Mouse (Mus musculus): ENCODE measurements at regions not wholly inside any gene's neighbourhood (a gene's known extent, or its start where the extent isn't known, plus 50 kb on each side); places are given as distances from the start of the nearest gene placed in this dataset.
"Not testable (repeated sequence)": the region's sequence is repeated elsewhere in the genome, so short reads cannot be mapped to it uniquely, and the experiment has no call there.

GRCm38 (mm10) chr14:54151272-54151671, 102.6 kb downstream of the Dad1 start:
- no peak for ATAC-seq (replicated peaks; ENCODE audit: poor library complexity, severe bottlenecking)

- no peak for ATAC-seq (replicated peaks; ENCODE audit: poor library complexity, severe bottlenecking)
Measured at GRCm38 (mm10) chr14:54150221-54150620, 103.7 kb downstream of the Dad1 start.

- no peak for ATAC-seq (replicated peaks; ENCODE audit: poor library complexity, severe bottlenecking)
Measured at GRCm38 (mm10) chr14:54148626-54149025, 105.3 kb downstream of the Dad1 start.

GRCm38 (mm10) chr14:54148121-54148520, 105.8 kb downstream of the Dad1 start:
- ATAC-seq (replicated peaks; ENCODE audit: poor library complexity, severe bottlenecking), result no peak

GRCm38 (mm10) chr14:54147546-54147945, 106.4 kb downstream of the Dad1 start:
- ATAC-seq (replicated peaks; ENCODE audit: poor library complexity, severe bottlenecking), result no peak

GRCm38 (mm10) chr14:54145743-54146741, 107.9 kb downstream of the Dad1 start:
- no peak for ATAC-seq (replicated peaks; ENCODE audit: poor library complexity, severe bottlenecking)

- no peak for ATAC-seq (replicated peaks; ENCODE audit: poor library complexity, severe bottlenecking)
Measured at GRCm38 (mm10) chr14:54143828-54144227, 110.1 kb downstream of the Dad1 start.

GRCm38 (mm10) chr14:54138288-54138687, 115.6 kb downstream of the Dad1 start:
- no peak for ATAC-seq (replicated peaks; ENCODE audit: poor library complexity, severe bottlenecking)

GRCm38 (mm10) chr14:54136538-54136937, 117.4 kb downstream of the Dad1 start:
- ATAC-seq (replicated peaks; ENCODE audit: poor library complexity, severe bottlenecking), result no peak

GRCm38 (mm10) chr14:54128334-54128733, 125.6 kb downstream of the Dad1 start:
- no peak for ATAC-seq (replicated peaks; ENCODE audit: poor library complexity, severe bottlenecking)

- no peak for ATAC-seq (replicated peaks; ENCODE audit: poor library complexity, severe bottlenecking)
Measured at GRCm38 (mm10) chr14:54125510-54125909, 128.4 kb downstream of the Dad1 start.

GRCm38 (mm10) chr14:54121973-54122372, 131.9 kb downstream of the Dad1 start:
- ATAC-seq (replicated peaks; ENCODE audit: poor library complexity, severe bottlenecking), result no peak

- ATAC-seq (replicated peaks; ENCODE audit: poor library complexity, severe bottlenecking), result no peak
Measured at GRCm38 (mm10) chr14:54121340-54121739, 132.6 kb downstream of the Dad1 start.

- ATAC-seq (replicated peaks; ENCODE audit: poor library complexity, severe bottlenecking), result no peak
Measured at GRCm38 (mm10) chr14:54120194-54120593, 133.7 kb downstream of the Dad1 start.

- ATAC-seq (replicated peaks; ENCODE audit: poor library complexity, severe bottlenecking), result not testable (repeated sequence)
Measured at GRCm38 (mm10) chr14:54117607-54118006, 136.3 kb downstream of the Dad1 start.

GRCm38 (mm10) chr14:54113216-54113615, 140.7 kb downstream of the Dad1 start:
- no peak for ATAC-seq (replicated peaks; ENCODE audit: poor library complexity, severe bottlenecking)

GRCm38 (mm10) chr14:54110971-54111370, 142.9 kb downstream of the Dad1 start:
- no peak for ATAC-seq (replicated peaks; ENCODE audit: poor library complexity, severe bottlenecking)

- ATAC-seq (replicated peaks; ENCODE audit: poor library complexity, severe bottlenecking), result no peak
Measured at GRCm38 (mm10) chr14:54109129-54109528, 144.8 kb downstream of the Dad1 start.

- no peak for ATAC-seq (replicated peaks; ENCODE audit: poor library complexity, severe bottlenecking)
Measured at GRCm38 (mm10) chr14:54108311-54109074, 145.4 kb downstream of the Dad1 start.

GRCm38 (mm10) chr14:54107204-54107796, 146.6 kb downstream of the Dad1 start:
- ATAC-seq (replicated peaks; ENCODE audit: poor library complexity, severe bottlenecking), result no peak

- ATAC-seq (replicated peaks; ENCODE audit: poor library complexity, severe bottlenecking), result no peak
Measured at GRCm38 (mm10) chr14:54104243-54104642, 149.7 kb downstream of the Dad1 start.

Measured in granulocyte monocyte progenitor cell, adult 5-6 weeks (primary cell).